Mouse (Mus musculus): ENCODE measurements around the gene Noto. TPM values are rescaled to one million over a fixed set of nuclear protein-coding genes. Genes with fewer than 3 reads are reported as not detected.

Gene Noto
- polyA plus RNA-seq, 1 experiment: not detected

DNA sequence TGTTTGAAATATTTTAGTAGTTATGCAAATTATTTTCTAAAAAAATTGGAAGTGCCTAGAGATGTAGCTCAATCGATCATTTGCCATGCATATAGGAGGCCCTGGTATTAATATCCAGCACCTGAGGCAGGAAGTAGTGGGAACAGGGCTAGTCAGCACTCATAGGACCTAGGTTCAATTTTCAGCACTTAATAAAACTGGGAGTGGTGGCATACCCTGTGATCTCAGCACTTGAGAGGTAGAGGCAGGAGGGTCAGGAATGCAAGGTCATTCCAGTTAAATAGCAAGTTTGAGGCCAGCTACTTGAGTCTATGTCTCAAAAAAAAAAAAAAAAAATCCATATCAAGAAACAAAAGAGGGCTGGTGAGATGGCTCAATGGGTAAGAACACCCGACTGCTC is 4.5 kb upstream of the Noto start:
- no peak overlapping the region for H3K4me3 ChIP-seq (ENCODE audit: insufficient read depth, low read length)
- no peak overlapping the region for H3K27ac ChIP-seq (ENCODE audit: insufficient read depth, low read depth, low read length)
- TF ChIP-seq CTCF (IDR thresholded peaks at IDR 0.05; ENCODE audit: low read depth, low read length): no peak
- no peak for TF ChIP-seq POLR2A (IDR thresholded peaks at IDR 0.05; ENCODE audit: borderline replicate concordance, low read depth, low read length)
- no peaks in the 10 kb centered on the region for H3K4me1 ChIP-seq (ENCODE audit: control insufficient read depth, insufficient read depth, low read length)

GRCm38 (mm10) chr6:85431274-85431841 is 7.7 kb downstream of the Noto start:
- H3K4me3 ChIP-seq (ENCODE audit: insufficient read depth, low read length): peak overlapping the region; percentile 77
- TF ChIP-seq CTCF (IDR thresholded peaks at IDR 0.05; ENCODE audit: low read depth, low read length): no peak
- TF ChIP-seq POLR2A (IDR thresholded peaks at IDR 0.05; ENCODE audit: borderline replicate concordance, low read depth, low read length): no peak
- peak overlapping the region; percentile 18; the same call in 1 of the 2 replicates for H3K27ac ChIP-seq (ENCODE audit: insufficient read depth, low read depth, low read length)
- H3K4me1 ChIP-seq (ENCODE audit: control insufficient read depth, insufficient read depth, low read length): peaks cover 44% of the 10 kb centered on the region

DNA sequence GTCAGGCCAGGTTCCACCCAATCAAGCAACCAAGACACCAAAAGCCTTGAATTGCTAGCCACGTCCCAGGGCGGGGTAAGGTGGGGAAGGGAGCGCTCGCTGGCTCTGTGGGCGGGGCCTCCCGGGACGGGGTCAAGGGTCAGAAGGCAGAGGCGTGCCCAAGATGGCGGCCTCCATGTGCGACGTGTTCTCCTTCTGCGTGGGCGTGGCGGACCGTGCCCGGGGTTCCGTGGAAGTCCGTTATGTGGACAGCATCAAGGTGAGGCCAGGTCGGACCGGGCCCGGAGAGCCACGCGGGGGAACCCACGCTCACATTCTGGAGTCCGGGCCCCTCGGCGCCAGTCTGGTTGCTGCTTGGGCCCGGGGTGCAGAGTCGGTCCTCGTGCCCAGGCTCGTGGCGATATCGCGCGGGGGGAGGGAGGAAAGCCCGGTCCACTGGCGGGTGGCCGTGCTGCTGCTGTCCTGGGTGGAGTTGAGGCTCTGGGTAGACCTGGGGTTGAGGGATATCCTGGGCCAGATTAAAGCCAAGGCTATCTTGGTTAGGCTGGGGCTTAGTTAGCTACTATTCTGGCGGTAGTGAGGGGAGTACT is 8.3 kb downstream of the Noto start, which contains the start of gene Smyd5:
Smyd5 (plus strand) TSS at position 148 of the 590 bp plus-strand sequence.
- peaks cover 47% of the 10 kb centered on the region for H3K4me1 ChIP-seq (ENCODE audit: control insufficient read depth, insufficient read depth, low read length)
- H3K27ac ChIP-seq (ENCODE audit: insufficient read depth, low read depth, low read length): peak within 1 kb of the TSS; percentile 56
- peak within 1 kb of the TSS; percentile 77 for H3K4me3 ChIP-seq (ENCODE audit: insufficient read depth, low read length)
- TF ChIP-seq CTCF (IDR thresholded peaks at IDR 0.05; ENCODE audit: low read depth, low read length): no peak
- no peak for TF ChIP-seq POLR2A (IDR thresholded peaks at IDR 0.05; ENCODE audit: borderline replicate concordance, low read depth, low read length)

DNA sequence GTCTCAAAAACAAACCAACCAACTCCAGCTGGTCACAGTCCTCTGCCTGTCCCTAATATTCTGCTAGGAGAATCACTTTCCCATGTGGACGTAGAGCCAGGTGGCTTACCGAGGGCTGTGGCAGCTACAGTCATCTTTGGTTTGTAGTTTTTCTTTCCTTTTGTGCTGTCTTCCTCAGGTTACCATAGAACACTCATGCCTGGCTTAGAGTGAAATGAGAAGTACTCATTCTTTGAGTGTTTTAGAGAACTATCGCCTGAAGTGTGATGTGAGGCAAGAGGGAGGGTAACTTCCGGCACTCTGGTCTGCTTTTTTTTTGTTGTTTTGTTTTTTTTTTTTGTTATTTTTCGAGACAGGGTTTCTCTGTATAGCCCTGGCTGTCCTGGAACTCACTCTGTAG is 10.2 kb downstream of the Noto start:
- Histone ChIP-seq H3K4me1 (ENCODE audit: control insufficient read depth, insufficient read depth, low read length) (peaks cover 50% of the 10 kb centered on the region), H3K4me3 (ENCODE audit: insufficient read depth, low read length) (peak overlapping the region; percentile 77), H3K27ac (ENCODE audit: insufficient read depth, low read depth, low read length) (peak overlapping the region; percentile 56)
- TF ChIP-seq POLR2A (IDR thresholded peaks at IDR 0.05; ENCODE audit: borderline replicate concordance, low read depth, low read length) (no peak), CTCF (IDR thresholded peaks at IDR 0.05; ENCODE audit: low read depth, low read length) (no peak)

DNA sequence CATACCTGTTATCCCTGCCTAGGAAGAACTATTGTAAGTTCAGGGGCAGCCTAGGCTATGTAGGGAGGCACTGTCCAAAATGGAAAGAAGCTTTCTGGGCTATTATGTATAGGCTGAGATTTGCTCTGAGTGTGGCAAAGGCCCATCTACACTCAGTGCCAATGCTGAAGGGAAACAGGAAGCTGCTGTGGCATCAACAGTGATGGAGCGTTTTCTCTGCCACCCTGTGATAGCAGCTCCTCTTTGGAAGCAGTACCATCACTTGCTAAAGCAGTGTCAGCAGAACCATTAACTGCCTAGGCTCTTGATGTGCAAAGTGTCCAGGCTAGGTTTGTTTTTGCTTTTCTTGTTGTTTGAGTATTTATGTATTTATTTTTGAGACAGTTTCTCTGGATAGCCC is 12.5 kb downstream of the Noto start:
- Histone ChIP-seq H3K4me1 (ENCODE audit: control insufficient read depth, insufficient read depth, low read length) (peaks cover 41% of the 10 kb centered on the region), H3K4me3 (ENCODE audit: insufficient read depth, low read length) (no peak overlapping the region), H3K27ac (ENCODE audit: insufficient read depth, low read depth, low read length) (peak overlapping the region; percentile 21; the same call in 1 of the 2 replicates)
- TF ChIP-seq CTCF (IDR thresholded peaks at IDR 0.05; ENCODE audit: low read depth, low read length) (no peak), POLR2A (IDR thresholded peaks at IDR 0.05; ENCODE audit: borderline replicate concordance, low read depth, low read length) (no peak)

DNA sequence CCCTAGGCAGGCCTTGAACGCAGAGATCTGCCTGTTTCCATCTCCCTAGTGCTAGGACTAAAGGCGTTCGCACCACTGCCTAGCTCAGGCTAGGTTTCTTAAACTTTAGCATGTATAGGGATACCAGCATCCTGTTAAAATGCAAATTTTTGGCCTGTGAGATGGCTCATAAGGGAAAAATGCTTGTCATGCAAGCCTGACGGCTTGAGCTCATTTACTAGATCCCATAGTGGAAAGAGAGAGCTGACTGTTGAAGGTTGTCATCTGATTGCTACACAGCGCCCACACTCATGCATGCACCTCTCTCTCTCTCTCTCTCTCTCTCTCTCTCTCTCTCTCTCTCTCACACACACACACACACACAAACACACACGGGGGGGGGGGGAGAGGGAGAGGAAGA is 12.9 kb downstream of the Noto start:
- Histone ChIP-seq H3K4me3 (ENCODE audit: insufficient read depth, low read length) (no peak overlapping the region), H3K27ac (ENCODE audit: insufficient read depth, low read depth, low read length) (no peak overlapping the region), H3K4me1 (ENCODE audit: control insufficient read depth, insufficient read depth, low read length) (peaks cover 37% of the 10 kb centered on the region)
- no peak for TF ChIP-seq POLR2A (IDR thresholded peaks at IDR 0.05; ENCODE audit: borderline replicate concordance, low read depth, low read length)
- no peak for TF ChIP-seq CTCF (IDR thresholded peaks at IDR 0.05; ENCODE audit: low read depth, low read length)

- no peak for TF ChIP-seq POLR2A (IDR thresholded peaks at IDR 0.05; ENCODE audit: borderline replicate concordance, low read depth, low read length)
- TF ChIP-seq CTCF (IDR thresholded peaks at IDR 0.05; ENCODE audit: low read depth, low read length): no peak
- Histone ChIP-seq H3K27ac (ENCODE audit: insufficient read depth, low read depth, low read length) (no peak overlapping the region), H3K4me1 (ENCODE audit: control insufficient read depth, insufficient read depth, low read length) (peaks cover 10% of the 10 kb centered on the region), H3K4me3 (ENCODE audit: insufficient read depth, low read length) (no peak overlapping the region)
Measured at GRCm38 (mm10) chr6:85441142-85441541, 17.5 kb downstream of the Noto start.

DNA sequence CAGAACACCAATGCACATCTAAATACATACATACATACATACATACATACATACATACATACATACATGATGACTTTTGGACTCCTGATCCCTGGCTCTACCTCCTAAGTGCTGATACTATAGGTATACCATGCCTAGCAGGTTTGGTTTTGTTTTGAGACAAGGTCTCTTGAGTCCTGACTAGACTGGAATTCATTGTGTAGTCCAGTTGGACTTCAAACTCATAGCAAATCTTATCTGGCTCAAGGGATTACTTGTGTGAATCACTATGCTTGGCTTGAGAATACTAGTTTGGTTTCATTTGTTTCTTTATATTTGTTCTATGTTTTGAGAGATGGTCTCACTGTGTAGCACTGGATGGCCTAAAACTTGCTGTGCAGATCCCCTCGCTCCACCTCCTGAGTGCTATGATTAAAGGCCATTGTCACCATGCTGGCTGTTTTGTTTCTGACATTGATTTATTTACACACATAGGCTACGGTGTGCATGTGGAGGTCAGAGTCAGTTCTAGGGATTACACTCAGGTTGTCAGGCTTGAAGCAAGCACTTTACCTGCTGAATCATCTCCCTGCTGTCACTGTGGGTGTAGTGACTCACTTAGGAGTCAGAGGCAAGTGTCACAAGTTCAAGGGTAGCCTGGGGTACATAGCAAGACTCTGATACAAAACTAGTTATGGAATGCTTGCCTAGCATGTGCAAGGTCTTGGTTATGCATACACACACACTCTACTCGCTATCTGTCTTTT is 20.0 kb downstream of the Noto start:
- no peak for TF ChIP-seq POLR2A (IDR thresholded peaks at IDR 0.05; ENCODE audit: borderline replicate concordance, low read depth, low read length)
- TF ChIP-seq CTCF (IDR thresholded peaks at IDR 0.05; ENCODE audit: low read depth, low read length): no peak
- H3K4me3 ChIP-seq (ENCODE audit: insufficient read depth, low read length): no peak overlapping the region
- H3K4me1 ChIP-seq (ENCODE audit: control insufficient read depth, insufficient read depth, low read length): no peaks in the 10 kb centered on the region
- H3K27ac ChIP-seq (ENCODE audit: insufficient read depth, low read depth, low read length): no peak overlapping the region

- Histone ChIP-seq H3K4me3 (ENCODE audit: insufficient read depth, low read length) (no peak overlapping the region), H3K4me1 (ENCODE audit: control insufficient read depth, insufficient read depth, low read length) (no peaks in the 10 kb centered on the region), H3K27ac (ENCODE audit: insufficient read depth, low read depth, low read length) (no peak overlapping the region)
- TF ChIP-seq POLR2A (IDR thresholded peaks at IDR 0.05; ENCODE audit: borderline replicate concordance, low read depth, low read length) (no peak), CTCF (IDR thresholded peaks at IDR 0.05; ENCODE audit: low read depth, low read length) (no peak)
Measured at GRCm38 (mm10) chr6:85444266-85444965, 20.7 kb downstream of the Noto start.
